Mouse (Mus musculus) adrenal gland, postnatal 10 days (tissue): Measurements from ENCODE around the gene Pcdh8. TPM values are rescaled to one million over a fixed set of nuclear protein-coding genes. Genes with fewer than 3 reads are reported as not detected.
A peak's percentile ranks its signal among the peaks of the same experiment; 100 is the strongest.

ENCODE experiments used
- DNase-seq: peaks from one replicate; pipeline ENCODE4 v3.0.0; 2021; ENCODE audit warnings: mixed read lengths
- long read RNA-seq, 2 experiments: library from polyadenylated mRNA; stranded (forward); transcript quantifications; one replicate each; pipeline ENCODE4 v2.0.0; 2021
- total RNA-seq, 2 experiments: library from RNA; stranded (reverse); gene quantifications; 2 replicates each; pipeline ENCODE4 v1.2.3; 2021

The Pcdh8 gene
- under 1 TPM in 1 of 2 experiments, not detected in 1; 0.06 TPM for total RNA-seq
- long read RNA-seq, experiment 1 = 0 reads
- long read RNA-seq, experiment 2, partial matches to known transcripts = 0 of 1 reads
- long read RNA-seq, experiment 2, other reads (novel, unspliced or antisense) = 0 of 1 reads

DNA sequence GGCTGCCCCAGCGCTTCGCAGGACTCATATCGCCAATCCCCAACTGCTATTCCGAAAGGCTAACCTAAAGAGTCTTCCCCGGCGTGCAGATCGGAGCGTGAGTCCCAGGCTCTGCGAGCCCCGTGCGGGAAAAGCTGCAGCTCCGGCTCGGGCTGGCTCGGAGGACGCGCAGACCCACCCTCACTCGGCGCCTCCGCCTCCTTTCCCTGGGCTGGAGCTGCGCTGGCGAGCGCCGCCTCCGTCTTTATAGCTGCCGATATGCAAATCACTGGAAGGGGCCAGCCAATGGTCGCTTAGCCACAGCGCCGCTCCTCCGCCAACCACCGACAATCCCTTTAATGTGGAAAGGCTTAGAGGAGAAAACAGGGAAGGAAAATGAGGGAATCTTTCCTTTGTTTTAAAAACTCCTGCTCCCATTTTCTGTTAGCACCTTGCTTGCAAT lies at the start of gene Pcdh8:
Pcdh8 (minus strand) TSS at position 219 of the 442 bp plus-strand sequence.
- peak; percentile 87 for DNase-seq

DNA sequence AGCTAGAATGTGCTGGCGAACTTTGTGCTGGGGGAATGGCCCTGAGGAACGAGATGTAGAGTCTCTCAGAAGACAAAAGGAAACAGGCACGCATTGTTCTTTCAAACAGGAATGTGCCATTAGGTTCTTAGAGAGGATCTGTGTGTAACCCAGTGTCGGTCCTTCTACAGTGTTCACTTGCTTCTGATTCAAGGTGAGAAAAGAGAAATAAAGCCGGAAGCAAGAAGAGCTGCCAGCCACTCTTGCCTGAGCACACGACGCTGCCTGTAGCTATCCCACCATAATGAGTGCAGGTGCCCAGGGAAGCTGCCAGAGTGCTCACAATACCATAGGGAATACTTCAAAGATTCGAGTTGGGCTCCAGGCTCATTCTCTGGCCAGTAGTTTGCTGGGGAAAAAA lies 43.6 kb upstream of the Pcdh8 start:
- DNase-seq = no peak

DNA sequence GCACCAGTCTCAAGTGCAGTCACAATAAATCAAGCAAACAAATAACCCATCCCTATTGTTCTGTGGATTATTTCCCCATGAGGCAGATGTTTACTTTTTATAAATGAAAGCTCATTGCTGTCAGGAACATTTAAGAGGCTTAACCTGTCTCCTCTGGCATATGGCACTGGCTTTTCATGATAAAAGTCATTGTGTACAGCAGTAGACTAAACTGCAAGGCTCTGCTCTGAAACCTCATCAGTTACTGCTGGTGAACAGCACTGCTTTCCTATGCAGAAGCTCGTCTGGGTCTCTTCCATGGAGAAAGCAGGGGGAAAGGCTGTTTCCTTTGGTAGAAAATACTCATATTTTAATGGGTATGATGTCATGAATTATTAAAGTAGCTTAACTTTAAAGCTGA lies 43.0 kb upstream of the Pcdh8 start:
- DNase-seq = no peak

DNA sequence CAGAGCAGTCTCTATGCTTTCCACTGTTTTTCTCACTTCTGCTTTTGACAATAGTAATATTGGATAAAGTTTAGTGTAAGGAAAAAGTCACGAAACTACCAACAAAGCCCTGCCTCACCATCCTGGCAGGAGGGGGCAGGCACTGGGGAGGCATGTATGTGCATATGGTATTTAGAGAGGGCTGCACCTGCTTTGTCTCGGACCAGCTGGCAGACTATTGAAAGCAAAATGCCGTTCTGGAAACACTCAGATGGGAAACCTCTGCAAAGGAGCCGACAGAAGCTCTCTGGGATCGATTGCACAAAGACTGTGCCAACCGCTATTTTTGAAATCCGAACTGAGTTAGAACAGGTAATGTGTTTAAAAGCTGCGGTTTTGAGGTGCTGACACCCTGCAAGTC lies 22.1 kb upstream of the Pcdh8 start:
- DNase-seq = no peak

DNA sequence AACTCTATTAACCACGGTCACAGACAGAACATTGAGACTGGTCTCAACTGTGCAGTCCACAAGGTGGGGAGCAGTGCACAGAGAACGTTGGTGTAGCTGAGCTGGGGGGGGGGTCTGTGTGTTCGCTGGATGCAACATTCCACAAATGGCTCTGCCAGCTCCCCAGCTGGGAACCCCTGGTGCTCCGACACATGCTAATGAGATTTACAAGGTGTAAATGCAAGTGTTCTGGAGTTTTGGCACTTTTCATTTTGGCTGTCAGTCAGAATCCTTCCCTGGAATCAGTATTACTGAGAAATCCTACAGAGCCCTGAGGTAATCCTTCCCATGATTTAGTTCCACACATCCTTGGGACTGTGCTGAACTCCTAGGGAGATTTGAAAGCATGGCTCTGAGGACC lies 18.4 kb upstream of the Pcdh8 start:
- no peak for DNase-seq

DNA sequence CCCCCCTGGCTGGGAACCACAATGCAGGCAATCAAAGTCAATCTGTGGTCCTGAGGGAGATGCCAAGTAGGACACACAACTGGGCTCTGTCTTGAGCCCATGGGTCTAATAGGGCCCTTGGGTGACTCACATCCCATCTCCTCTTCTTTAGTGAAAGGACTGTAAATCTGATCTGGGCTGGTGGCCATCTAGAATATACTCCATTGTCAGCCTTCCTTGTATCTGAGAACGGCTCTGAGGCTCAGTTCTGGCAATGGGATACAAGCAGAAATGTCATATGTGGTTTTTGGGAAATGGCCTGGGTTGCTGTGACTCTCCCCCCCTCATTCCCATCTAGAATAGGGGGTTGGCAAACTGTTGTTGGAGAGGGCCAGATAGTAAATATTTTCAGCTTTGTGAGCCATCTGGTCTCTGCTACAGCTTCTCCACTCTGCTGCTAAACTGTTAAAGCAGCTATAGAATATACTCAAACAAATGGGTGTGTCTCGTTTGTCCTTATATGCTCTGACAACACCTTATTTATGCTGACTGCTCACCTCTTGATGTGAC lies 17.6 kb upstream of the Pcdh8 start:
- no peak for DNase-seq

DNA sequence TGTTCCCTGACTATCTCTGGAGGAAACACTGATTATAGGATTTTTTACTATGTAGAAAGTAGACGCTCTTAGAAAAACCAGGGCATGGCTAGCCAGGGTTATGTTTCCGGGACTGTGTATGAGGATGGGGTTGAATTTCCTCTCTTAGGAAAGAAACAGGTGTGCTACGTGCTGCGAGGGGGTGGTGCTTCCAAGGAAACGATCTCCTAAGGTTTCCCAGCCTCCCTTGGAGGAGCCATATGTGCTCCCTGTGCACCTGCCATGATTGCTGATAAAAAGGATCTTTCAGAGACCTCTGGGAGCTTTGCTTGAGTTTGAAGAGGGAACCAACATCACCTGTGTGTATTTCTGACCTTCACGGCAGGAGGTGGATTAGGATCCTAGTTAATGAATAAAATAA lies 16.8 kb upstream of the Pcdh8 start:
- DNase-seq = no peak

DNA sequence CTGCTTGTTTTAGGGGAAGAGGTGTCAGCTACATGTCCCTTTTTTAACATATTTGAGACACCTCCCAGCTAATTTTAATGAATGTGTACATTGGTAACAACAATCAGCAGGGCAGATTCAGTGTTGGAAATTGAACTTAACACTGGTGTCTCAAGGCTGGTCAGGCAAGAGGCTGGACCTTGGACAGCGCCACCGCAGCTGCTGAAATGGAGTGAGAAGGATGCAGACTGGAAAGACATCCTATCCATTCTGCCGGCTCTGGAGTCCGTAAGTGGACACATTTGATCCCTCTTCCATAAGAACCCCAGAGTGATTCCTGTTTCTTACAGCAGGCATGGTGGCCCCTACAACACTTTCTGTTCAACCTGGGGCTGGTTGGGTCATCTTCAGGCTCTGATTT lies 14.3 kb upstream of the Pcdh8 start:
- DNase-seq = peak; percentile 49

DNA sequence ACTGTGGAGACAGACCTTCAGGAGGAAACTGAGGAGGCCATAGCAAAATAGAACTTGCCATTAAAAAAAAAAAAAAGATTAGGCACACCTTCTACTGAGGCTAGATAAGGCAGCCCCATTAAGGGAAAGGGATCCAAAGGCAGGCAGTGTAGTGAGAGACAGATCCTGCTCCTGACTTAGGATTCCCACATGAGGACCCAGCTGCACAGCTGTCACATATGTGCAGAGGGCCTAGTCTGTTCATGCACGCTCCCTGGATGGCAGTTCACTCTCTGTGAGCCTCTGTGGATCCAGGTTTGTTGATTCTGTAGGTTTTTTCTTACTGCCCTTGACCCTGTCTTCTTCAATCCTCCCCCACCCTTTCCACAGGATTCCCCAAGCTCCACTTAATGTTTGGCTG lies 9.8 kb upstream of the Pcdh8 start:
- DNase-seq = no peak

DNA sequence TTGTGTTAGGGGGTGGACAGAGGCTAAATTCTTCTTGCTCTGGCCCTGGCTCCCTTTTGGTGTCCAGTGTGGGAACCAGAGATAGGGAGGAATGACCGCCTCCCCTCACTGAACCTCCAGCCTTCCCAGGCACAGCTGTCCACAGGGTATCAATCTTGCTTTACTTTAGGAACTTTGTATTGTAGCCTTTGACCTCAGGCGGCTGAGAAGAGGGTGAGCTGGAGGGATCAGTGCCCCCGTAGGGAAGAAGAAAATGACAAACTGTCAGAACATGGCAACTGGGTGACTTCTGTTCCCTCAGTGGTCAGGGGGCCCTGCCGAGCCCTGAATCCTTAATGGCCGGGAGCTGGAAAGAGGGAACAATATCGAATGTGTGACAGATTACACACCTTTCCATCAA lies 9.2 kb upstream of the Pcdh8 start:
- DNase-seq = no peak

DNA sequence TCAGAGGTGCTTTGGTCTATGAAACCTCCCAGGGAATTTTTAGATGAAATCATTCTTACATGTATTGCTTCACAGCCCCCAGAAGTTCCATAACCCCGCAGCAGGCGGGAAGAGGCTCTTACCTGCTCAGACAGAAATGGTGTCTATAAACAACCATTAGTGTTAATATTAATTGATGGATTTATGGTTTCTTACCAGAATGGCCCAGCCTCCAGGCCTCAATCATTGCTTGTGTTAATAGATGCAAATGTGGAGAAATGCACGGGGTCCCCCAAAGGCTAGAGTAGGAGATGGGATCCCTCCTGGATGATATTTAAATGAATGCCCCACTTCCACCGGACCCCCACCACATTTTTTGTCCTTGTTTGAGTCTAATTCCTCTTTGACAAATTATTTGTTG lies 8.7 kb upstream of the Pcdh8 start:
- no peak for DNase-seq

DNA sequence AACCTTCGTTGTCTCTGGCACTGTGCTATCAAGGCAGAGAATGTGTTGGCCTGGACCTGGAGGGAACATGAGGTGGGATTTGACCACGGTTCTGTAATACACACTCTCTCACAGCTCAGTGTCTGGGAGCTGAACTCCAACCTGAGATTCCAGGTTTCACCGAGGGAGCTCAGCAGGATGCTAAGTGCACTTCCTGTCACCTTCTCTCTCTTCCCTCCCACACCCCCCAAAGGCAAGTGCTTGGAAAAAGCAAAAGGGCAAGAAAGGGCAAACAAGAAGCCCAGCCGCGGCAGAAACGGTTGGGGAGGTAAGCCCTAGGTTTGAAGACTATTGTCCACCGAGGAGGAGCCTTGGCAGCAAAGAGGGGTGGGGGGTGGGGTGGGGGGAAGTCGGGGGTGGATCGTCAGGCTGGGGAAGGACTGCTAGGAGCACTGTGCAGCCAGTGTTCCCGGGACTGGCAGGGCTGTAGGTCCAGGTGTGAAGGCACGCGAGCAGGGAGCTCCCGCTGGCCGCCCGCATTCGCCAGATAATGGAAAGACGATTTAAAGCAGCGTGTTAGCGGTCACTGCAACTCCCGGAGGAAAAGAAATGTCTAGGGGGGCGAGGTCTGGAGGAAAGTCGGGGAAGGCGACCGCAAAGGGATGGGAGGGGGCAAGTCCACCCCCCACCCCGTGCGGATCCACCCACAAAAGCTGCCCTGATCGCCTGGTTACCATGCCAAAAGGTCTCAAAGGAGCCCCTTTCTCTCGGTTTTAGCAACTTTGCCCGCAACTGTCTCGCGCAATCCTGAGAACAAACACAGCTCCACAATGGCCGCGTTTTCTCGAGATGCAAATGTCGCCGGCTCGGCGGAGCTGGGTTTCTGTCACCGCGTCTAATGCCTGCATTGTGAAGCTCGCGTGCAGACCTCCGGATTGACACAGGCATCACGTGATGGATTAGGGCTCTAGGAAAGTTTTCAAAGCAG lies 2.6 kb upstream of the Pcdh8 start:
- DNase-seq = no peak

DNA sequence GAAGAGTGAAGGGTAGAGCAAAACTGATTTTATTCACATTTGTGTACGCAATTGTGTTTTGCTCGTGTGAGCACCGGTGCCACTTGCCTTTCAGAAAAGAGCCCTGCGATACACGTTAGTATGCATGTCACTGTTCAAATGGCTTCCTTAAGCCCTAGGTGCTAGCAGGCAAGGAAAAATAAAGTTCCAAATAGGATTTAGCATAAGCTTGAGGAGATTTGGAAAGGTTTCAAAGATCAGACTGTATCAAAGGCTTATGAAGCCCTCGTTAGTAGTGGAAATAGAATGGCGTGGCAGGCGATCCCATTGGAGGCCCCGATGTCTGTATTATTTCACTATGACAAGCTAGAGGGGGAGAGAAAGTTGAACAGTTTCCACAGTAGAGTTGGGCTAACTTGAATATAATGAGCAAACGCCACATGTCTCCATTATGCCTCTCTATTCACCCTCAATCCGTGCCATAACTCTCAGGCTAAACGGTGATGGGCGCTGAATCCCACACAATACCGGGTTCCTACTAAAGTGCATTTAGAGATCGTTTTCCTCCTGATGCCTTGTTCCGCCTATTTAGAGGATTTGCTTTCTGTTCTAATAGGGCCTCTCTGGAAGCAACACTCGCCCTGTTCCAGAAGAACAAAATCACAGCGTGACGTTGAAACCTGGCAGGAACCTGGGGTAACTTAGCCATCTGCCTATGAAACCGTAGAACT lies 845 bp upstream of the Pcdh8 start:
- DNase-seq = no peak

DNA sequence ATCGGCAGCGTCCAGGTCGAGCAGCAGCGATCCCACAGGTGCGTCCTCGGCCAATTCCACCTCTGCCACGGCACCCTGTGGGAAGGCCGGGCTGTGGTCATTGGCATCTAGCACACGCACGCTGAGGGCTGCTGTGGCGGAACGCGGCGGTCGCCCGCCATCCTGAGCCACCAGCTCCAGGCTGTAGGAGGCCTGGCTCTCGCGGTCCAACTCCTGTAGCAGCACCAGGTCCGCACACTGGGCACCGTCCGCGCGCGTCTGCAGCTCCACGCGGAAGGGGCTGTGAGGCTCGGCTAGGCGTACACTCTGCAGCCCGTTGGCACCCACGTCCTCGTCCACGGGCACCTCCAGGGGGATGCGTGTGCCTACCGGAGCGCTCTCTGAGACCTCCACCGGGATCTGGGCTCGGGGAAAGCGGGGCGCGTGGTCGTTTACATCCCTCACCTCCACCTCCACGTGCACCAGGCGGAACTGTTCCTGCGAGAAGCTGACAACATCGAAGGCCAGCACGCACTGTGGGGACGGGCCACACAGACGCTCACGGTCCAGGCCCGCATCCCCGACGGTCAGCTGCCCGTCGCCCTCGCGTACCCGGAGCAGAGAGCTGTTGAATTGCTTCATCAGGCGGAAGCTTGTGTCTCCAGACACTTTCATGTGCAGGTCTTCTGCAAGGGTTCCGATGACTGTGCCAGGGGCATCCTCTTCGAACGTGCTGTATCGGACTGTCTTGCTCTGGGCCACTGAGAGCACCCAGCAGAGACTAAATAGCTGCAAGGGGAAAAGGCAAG lies 612 bp downstream of the Pcdh8 start:
- DNase-seq = no peak

DNA sequence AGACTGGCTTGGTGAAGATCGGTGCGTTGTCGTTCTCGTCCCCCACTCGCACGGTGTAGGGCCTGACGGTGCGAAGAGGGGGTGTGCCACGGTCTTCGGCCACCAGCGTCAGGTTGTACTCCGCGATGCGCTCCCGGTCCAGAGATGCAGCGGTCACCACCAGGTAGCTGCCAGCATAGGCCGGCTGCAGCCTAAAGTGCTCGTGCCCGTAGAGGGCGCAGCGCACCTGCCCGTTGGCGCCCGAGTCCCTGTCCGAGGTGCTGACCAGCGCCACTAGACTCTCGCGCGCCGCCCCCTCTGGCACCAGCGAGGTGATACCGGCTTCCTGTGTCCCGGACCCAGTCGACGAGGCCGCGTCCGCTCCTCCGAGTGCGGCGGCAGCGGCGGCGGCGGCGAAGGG lies 1.5 kb downstream of the Pcdh8 start:
- peak; percentile 94 for DNase-seq

DNA sequence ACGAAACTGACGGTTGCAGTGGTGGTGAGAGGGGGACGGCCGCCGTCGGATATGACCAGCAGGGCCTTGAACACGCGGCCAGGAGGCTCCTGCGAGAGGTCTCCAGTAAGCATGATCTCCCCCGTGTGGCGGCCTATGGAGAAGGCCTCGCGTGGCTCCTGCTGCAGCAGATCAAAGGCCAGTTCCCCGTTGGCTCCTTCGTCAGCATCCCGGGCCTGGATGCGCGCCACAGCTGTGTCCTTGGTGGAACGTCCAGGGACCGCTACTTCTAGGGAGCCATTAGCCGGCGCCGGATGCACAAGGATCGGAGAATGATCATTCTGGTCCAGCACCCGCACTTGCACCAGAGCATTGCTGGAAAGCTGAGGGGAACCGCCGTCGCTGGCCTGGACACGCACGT lies 2.1 kb downstream of the Pcdh8 start:
- peak; percentile 64 for DNase-seq

DNA sequence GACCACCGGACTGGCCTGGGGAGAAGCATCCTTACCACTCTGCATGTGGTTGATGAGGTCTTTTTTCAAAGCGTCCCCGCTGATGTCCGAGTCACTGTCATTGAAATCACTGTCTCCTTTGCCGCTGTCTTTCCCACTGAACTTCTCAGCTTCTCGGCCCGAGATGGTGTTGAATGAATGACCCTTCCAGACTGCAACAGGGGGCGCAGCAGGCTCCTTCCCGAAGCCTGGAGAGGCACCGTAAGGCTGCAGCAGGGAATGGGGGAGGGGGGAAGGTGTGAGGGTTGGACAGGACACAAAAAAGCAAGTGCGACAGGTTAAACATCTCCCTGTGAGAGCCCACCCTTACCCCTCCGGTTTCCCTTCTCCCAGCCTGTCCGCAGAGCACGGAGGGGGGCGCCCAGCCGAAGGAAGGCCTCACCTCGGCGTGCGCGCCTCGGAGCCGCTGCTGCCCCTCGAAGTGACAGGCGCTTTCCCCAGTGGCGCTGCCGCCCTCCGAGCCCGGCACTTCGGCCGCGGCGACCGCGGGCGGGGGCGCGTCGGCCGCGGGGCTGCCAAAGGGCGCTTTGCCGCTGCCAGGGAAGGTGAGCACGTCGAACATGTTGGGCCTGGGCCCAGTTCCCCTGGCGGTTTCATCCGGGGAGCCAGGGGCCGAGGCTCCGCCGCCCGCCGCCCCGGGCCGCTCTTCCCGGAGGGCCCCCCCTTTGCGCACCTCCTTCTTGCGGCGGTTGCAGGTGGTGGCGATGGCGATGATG lies 2.9 kb downstream of the Pcdh8 start:
- DNase-seq = no peak

DNA sequence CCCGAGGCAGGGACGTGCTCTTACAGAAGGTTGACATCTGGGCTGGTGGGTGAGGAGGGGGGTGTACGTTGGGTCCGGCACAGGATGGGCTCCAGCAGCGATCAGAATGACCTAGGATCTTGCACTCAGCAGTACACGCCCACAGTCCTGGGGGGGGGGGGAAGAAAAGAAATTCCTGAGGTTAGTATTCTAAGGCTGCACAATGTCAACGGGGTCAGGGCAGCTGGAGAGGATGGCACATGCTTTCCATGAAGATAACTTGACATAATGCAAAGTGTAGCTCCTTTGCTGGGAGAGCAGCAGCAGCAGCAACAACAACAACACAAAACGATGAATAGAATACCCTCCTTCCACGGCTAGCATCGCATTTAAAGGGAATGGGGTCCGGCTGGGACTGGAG lies 3.5 kb downstream of the Pcdh8 start:
- DNase-seq = no peak

DNA sequence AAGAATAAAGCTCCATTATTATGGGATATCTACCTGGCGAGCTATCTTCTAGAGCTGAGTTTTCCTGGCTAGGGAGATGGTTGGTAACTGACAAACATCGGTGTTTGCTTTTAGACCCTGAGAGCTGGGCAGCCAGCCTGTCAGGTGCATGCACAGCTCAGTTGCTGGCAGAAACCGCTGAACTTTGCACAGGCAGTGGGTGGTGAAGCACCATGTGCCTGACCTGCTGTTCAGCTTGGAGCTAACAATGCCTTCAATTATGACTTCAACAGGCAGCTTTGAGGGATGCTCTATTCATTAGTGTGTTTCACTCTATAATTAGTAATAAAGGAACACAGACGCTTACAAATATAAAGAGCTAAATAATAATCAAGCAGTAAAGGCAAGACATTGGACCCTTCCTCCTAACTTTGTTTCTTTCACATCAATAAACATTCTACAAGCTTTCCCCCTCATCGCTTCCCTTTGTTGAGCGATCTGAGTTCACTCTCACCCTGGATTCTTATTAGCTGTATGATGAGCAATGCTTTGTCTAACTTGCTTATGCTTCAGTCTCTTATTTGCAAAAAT lies 5.8 kb downstream of the Pcdh8 start:
- no peak for DNase-seq

DNA sequence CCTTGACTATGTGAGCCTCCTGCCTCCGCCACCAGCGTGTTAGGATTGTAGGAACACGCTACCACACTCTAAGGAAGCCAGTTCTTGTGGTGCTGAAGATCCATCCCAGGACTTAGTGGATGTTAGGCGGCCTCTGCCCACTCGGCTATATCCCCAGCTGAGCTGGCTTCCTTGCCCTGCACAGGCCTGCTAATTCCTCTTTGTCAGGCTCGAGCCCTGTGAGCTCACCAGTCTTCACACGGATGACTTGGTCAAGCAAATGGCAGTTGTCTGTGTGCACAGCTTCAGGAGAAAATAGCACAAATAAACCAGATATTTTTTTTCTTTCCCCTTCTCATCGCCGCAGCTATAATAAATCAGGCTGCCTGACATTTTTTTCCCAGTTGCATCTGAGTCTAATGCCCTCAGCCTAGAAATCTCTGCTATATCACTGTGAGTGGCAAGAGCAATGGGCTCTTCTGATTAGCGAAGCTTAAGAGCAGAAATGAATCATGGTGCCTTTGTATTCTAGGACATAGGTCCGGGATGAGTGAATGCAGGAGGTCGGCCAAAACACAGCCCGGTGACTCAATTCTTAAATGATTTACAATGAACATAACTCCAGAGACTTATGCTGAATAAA lies 16.4 kb downstream of the Pcdh8 start:
- DNase-seq = no peak

DNA sequence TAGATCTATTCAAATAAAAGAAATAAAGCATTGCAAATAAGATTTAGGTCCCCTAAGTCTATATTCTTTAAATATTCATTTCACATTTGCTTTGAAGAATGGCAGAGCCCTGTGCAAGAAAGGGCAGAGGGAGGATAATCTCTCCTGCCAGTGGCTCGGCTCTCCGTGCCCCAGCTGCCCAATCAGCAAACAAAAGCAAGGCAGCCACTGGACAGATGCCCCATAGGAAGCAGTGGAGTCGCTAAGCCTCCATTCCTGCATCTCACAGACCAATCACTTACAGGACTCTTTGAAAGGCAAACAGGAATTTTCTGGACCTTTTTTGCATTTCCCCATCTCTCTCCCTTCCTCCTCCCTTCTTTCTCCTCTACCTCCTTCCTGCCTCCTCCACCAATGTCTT lies 17.0 kb downstream of the Pcdh8 start:
- no peak for DNase-seq
